In the genomic region with DNA sequence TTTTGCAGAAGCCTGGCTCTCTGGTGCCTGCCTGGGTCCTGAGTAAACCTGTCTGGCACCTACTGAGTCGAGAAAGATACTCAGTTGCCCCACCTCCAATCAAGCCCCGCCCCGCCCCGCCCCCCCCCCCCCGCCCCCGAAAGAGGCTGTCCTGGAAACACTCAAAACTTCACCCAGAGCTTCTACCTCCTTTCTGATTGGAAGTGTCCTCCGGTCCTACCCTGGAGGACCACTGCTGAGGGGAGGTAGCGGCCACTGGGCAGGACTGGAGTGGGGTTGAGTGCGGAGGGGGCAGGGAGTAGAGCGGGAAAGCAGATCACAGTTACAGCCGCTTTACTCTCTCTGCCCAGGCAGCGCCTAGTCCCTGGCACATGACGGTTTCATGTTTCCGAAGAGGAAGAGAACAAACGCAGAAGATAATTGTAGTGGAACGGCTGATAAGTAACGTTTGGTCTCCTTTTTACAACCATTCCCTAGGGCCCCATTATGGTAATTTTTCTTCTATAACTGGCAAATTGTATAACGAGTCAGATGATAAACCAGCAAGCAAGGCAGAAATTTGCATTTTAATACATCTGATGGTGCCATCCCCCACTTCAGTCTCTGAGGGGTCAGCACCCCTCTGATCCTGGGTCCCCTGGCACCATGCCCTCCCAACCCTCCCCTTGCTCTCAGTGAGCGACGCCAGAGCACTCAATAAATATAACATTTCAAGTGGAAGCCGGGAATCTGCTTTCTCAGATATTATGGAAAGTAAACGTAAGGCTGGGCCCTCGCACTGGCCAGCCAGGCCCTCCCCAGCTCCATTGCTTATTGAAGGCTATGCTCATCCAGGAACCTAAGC, we compare ENCODE assay signal across 8 mouse cellular contexts.
A peak's percentile ranks its signal among the peaks of the same experiment; 100 is the strongest.
DNase-seq lines count a peak whose midpoint lies in the region; ATAC-seq and TF ChIP-seq lines count a peak whose summit lies in the region.

No protein-coding gene starts in this region.

- no peaks in the 10 kb centered on the region for H3K79me2 ChIP-seq in heart, adult 2 months (replicated peaks; ENCODE audit: control insufficient read depth, insufficient read depth, low read length)

- H3K9ac ChIP-seq in heart, adult 2 months (ENCODE audit: low read depth, low read length) = peak overlapping the region; percentile 75
- no peak overlapping the region for H3K9ac ChIP-seq in kidney, postnatal 0 days (ENCODE audit: low read depth, low read length)

- WGBS in heart, adult 2 months = 8% methylated on average over 23 of the region's 23 CpGs
- WGBS in kidney, postnatal 0 days = 6% methylated on average over 23 of the region's 23 CpGs

- H3K4me2 ChIP-seq in kidney, postnatal 0 days (ENCODE audit: low read length) = peak overlapping the region; percentile 58

- intact Hi-C loops in heart, adult 2 months (cut with DNase I) = no loop called here

- no peak for TF ChIP-seq POLR2A in heart, adult 2 months (IDR thresholded peaks at IDR 0.05; ENCODE audit: insufficient read depth, low read depth, low read length)

- H3K4me1 ChIP-seq in heart, adult 2 months (ENCODE audit: control insufficient read depth, insufficient read depth, low read length) = peaks cover 4% of the 10 kb centered on the region
- H3K4me1 ChIP-seq in kidney, postnatal 0 days (replicated peaks; ENCODE audit: insufficient read depth, low read length) = peaks cover 7% of the 10 kb centered on the region

- no peaks in the 10 kb centered on the region for H3K9me3 ChIP-seq in kidney, postnatal 0 days (replicated peaks; ENCODE audit: low read length)

- H3K36me3 ChIP-seq in heart, adult 2 months (ENCODE audit: control insufficient read depth, insufficient read depth, low read length) = no peaks in the 10 kb centered on the region
- no peaks in the 10 kb centered on the region for H3K36me3 ChIP-seq in kidney, postnatal 0 days (ENCODE audit: insufficient read depth, low read length)

- peak; percentile 65 for ATAC-seq in kidney, postnatal 0 days (replicated peaks; ENCODE audit: low FRiP score, low read depth)
- ATAC-seq in inflammation-experienced regulatory T-cells, adult 6 months = no peak

- no peak for TF ChIP-seq CTCF in heart, adult 2 months (IDR thresholded peaks at IDR 0.05)
- TF ChIP-seq CTCF in kidney, postnatal 0 days (IDR thresholded peaks at IDR 0.05; ENCODE audit: low read depth) = no peak

- no peaks in the 10 kb centered on the region for H3K27me3 ChIP-seq in heart, adult 2 months (ENCODE audit: control insufficient read depth, insufficient read depth, low read length)
- H3K27me3 ChIP-seq in kidney, postnatal 0 days (ENCODE audit: insufficient read depth, low read length) = no peaks in the 10 kb centered on the region

- H3K27ac ChIP-seq in heart, adult 2 months = no peak overlapping the region
- no peak overlapping the region for H3K27ac ChIP-seq in kidney, postnatal 0 days

- DNase-seq in MEL-GATA-1-ER (ENCODE audit: extremely low read depth, low read depth) = peak; percentile 85
- DNase-seq in c-Kit-positive CD71-positive TER-119-negative erythroid progenitor cells, embryonic 14.5 days (ENCODE audit: low read depth) = peak; percentile 54
- peak; percentile 35 to 41 for DNase-seq in heart, adult 2 months
- peak; percentile 76 for DNase-seq in kidney, postnatal 0 days (ENCODE audit: low spot score)
- peak; percentile 60 to 79 for DNase-seq in lung, postnatal 4 days
- peak; percentile 17 for DNase-seq in spleen, adult 12 weeks (ENCODE audit: low spot score)
- no peak for DNase-seq in frontal cortex, postnatal 25 days (ENCODE audit: low spot score in 2 of 2)

- TF ChIP-seq EP300 in heart, adult 2 months (IDR thresholded peaks at IDR 0.05; ENCODE audit: insufficient read depth, low read depth, low read length) = no peak

- H3K4me3 ChIP-seq in heart, adult 2 months = peak overlapping the region; percentile 35
- H3K4me3 ChIP-seq in kidney, postnatal 0 days (replicated peaks; ENCODE audit: low read depth, low read length) = peak overlapping the region; percentile 24; the same call in 1 of the 2 replicates

Comparison
In these comparisons a context has a peak if more than half of its experiments do, and no peak if none do; other contexts are left out.
1. DNase-seq: peak in MEL-GATA-1-ER (single experiment), c-Kit-positive CD71-positive TER-119-negative erythroid progenitor cells, embryonic 14.5 days (single experiment), heart, adult 2 months (2 of 2), kidney, postnatal 0 days (single experiment), lung, postnatal 4 days (2 of 2) and spleen, adult 12 weeks (single experiment); none in frontal cortex, postnatal 25 days (0 of 2).